Mouse (Mus musculus): ENCODE measurements around the gene Ly6f.

GRCm38 (mm10) chr15:75242756-75243640, 25.2 kb upstream of the Ly6f start:
- no peak for TF ChIP-seq CTCF (IDR thresholded peaks at IDR 0.05; ENCODE audit: extremely low read depth, insufficient read depth, low read length)
- TF ChIP-seq POLR2A (IDR thresholded peaks at IDR 0.05; ENCODE audit: extremely low read depth, insufficient read depth, low read length): no peak

Data from cortical plate, adult 2 months (tissue).